Mouse (Mus musculus) forelimb bud, embryonic 11.5 days (tissue): ENCODE data around the gene Dnajc10.

Source experiments
- DNase-seq: peaks from one replicate; pipeline ENCODE4 v3.0.0-alpha.2; 2012; ENCODE audit warnings: low read depth, low spot score

Dnajc10 gene

GRCm38 (mm10) chr2:80340537-80340936 is 25.3 kb downstream of the Dnajc10 start:
- no peak for DNase-seq

- peak; percentile 23 for DNase-seq
Observed at GRCm38 (mm10) chr2:80354531-80354930, 39.3 kb downstream of the Dnajc10 start.

DNA sequence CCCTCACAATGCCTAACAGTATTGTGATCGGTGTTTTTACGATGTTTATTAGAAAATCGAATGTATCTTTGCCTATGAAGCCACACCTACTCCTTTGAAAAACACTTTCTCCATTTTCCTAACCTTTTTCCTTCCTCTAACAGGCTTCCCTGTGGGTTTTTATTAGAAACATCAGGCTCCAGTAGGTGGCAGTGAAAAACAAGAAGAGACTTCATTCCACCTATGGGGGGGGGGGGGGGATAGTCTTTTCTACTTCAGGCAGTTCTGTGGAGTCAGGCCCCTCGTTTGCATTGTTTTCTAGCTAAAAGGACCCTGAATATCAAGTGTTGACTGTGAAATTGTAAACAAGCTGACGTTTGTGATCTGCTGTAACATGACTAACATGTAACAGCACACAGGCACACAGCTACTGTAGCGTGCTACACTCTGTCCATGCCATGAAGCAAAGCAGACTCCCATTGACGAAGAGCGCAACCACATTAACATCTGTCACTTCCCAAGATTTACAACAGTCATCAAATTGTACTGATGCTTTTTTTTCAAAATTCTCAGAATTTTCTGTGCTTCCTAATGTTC is 41.5 kb downstream of the Dnajc10 start:
- peak; percentile 34 for DNase-seq

DNA sequence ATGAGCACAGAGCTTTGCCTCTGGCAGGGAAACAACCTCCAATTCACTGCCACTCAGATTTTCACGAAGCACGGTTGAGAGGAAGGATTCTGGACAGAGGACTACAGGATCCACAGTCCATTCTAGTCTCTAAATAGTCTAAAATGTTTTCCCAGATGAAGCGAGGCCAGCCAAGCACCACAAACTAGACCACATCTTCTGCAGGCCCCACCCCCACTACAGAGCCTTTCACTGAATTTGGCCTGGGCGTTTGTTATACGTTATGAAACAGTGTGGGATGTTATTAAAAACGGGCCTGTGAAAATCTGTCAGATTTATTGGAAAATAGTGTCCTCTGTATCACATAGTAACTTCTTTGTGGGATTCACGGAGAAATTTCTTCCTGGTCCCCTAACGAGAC is 56.2 kb downstream of the Dnajc10 start:
- DNase-seq = no peak

GRCm38 (mm10) chr2:80374892-80375291 is 59.6 kb downstream of the Dnajc10 start:
- DNase-seq = no peak

- no peak for DNase-seq
Observed at GRCm38 (mm10) chr2:80379848-80380247, 64.6 kb downstream of the Dnajc10 start.

DNA sequence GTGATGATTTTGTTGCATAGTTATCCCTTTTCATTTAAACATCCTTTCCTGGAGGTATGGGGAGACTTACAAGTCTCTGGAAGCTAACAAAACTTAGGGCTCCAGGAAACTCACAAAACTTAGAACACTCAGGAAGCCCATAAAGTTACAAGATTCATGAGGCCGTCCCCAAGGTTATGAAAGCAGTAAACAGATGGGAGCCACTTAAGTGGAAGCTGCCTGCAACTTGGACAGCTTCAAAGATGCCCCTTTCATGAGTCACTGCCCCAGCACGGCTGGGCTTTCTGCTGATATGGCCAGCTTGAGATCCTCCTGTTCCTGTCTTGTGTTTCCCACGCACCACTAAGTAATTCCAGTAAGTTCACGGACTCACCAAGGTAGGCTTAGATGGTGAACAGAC is 69.2 kb downstream of the Dnajc10 start:
- DNase-seq = peak; percentile 58

DNA sequence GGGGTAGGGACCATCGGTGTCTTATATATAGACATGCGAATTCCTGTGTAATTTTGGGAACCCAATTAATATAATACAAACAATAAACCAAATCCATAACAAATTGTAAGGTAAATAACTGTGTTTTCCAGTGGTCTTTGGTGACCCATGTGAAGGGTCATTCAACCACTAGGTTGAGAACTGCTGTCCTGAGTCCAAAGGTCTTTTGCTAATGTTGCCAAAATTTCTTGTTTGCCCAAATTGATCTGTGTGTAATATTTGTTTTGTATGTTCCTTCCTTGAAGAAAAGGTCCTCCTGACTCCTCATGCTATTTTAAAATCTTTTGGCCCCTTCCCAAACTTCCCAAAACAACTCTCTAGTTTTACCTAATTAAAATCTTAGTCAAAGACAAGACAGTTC is 71.0 kb downstream of the Dnajc10 start:
- no peak for DNase-seq

DNA sequence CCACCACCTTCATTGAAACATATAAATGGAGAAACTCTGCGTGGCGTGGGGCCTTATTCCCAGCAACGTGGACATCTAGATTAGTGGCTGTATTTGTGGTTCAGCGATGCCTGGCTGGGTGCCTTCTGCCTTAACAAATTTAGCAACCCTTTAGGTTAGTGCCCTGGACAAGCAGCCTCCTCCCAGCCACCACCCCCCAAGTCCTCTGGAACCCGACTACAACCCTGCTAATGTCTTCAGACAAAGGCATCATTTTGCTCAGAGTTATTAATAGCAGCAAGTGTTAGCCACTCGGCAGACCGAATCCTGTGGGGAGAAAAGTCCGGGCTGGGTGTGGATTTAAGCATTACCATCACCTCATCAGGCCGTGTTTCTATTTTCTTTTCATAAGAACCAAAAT is 72.4 kb downstream of the Dnajc10 start:
- no peak for DNase-seq

GRCm38 (mm10) chr2:80388341-80388740 is 73.1 kb downstream of the Dnajc10 start:
- no peak for DNase-seq

DNA sequence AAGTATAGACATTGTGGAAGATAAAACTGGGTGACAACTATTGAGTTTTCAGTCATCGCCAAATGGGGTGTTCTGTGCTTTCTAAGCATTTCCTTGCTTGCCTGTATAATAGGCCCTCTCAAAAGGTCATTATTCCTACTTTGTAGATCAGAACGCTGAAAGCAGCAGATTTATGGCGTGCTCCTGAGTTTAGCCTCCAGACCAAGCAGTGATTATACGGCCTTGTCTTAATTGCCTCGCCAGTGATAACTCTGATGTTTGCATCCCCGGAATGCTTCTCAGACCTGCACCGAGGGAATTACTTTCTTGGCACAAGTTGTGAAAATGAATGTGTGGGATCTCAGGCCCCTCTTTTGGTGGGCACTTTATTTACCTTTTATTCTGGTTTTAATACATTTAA is 80.8 kb downstream of the Dnajc10 start:
- peak; percentile 84 for DNase-seq

DNA sequence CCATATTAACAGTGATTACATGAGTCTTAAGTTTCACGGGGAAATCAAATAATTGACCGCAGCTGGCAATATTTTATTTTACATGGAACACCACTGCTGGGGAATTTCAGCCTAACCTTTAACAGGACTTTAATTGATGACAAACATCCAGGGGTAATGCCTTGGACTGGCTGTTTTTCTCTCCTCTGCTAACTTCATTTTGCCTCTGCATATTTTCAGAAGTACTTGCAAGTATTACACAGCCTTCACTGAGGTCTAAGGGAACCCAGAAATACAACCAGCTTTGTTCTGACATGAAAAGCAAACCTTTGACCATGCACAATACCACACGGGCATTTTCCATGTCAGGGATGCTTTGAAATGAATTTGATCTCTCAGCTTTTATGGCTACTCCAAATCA is 81.6 kb downstream of the Dnajc10 start:
- DNase-seq = peak; percentile 75

- peak; percentile 69 for DNase-seq
Observed at GRCm38 (mm10) chr2:80398595-80399099, 83.4 kb downstream of the Dnajc10 start.
